Mouse (Mus musculus) forebrain, embryonic 14.5 days (tissue): Measurements from ENCODE around the gene Orai3. TPM values are rescaled to one million over a fixed set of nuclear protein-coding genes. Genes with fewer than 3 reads are reported as not detected.

ENCODE experiments used
- ATAC-seq: fragments of 200-750 bp; cut with Nextera tagmentation; 2 replicates; pipeline ENCODE4 v1.8.0; 2017; ENCODE audit warnings: mild to moderate bottlenecking, moderate library complexity
- DNase-seq: peaks from one replicate; pipeline ENCODE4 v3.0.0-alpha.2; 2015; ENCODE audit warnings: low spot score
- H3K27ac ChIP-seq: fragments of 300-500 bp; sonication (generic); 2 replicates; pipeline ENCODE4 v1.5.1; 2014; ENCODE audit warnings: low read depth, mild to moderate bottlenecking, control low read depth, low read length, moderate library complexity
- H3K27me3 ChIP-seq: fragments of 300-500 bp; sonication (generic); replicated peaks from 2 replicates; pipeline ENCODE4 v1.6.1; 2014; ENCODE audit warnings: low read length, control low read depth, mixed read lengths; ENCODE audit not compliant: control insufficient read depth, insufficient read depth
- H3K36me3 ChIP-seq: fragments of 300-500 bp; sonication (generic); 2 replicates; pipeline ENCODE4 v1.6.1; 2014; ENCODE audit warnings: low read length, control low read depth; ENCODE audit not compliant: control insufficient read depth, insufficient read depth
- H3K4me1 ChIP-seq: fragments of 300-500 bp; sonication (generic); 2 replicates; pipeline ENCODE4 v1.6.1; 2014; ENCODE audit warnings: antibody characterized with exemption, low read length, control low read depth; ENCODE audit not compliant: control insufficient read depth, insufficient read depth
- H3K4me2 ChIP-seq: fragments of 300-500 bp; sonication (generic); 2 replicates; pipeline ENCODE4 v1.6.1; 2014; ENCODE audit warnings: mild to moderate bottlenecking, control low read depth, low read length
- H3K4me3 ChIP-seq: fragments of 300-500 bp; sonication (generic); 2 replicates; pipeline ENCODE4 v1.5.1; 2014; ENCODE audit warnings: low read depth, low read length, control low read depth
- H3K9ac ChIP-seq: fragments of 300-500 bp; sonication (generic); 2 replicates; pipeline ENCODE4 v1.6.1; 2014; ENCODE audit warnings: mild to moderate bottlenecking, low read length, control low read depth, moderate library complexity
- H3K9me3 ChIP-seq: fragments of 300-500 bp; sonication (generic); replicated peaks from 2 replicates; pipeline ENCODE4 v1.6.1; 2016; ENCODE audit warnings: low read length, control low read depth, mixed read lengths; ENCODE audit not compliant: control insufficient read depth
- WGBS: fragments of 180-500 bp; shearing (Covaris S2); extraction: QIAGEN DNeasy Blood & Tissue Kit; methylation state at CpG from one replicate; pipeline ENCODE4 v1.1.7; 2014; 5-methylcytosine and 5-hydroxymethylcytosine counted together
- polyA plus RNA-seq: library from polyadenylated mRNA; unstranded; fragments of >200 nt; fragmentation: Nextera tagmentation; extraction: Ambion mirVana; gene quantifications from 2 replicates; pipeline ENCODE4 v1.2.1, GENCODE M21; 2014

Gene Orai3
- polyA plus RNA-seq, 1 experiment from 2014 or later: 3.3 TPM

GRCm38 (mm10) chr7:127776426-127776825 is 6.8 kb downstream of the Orai3 start, which contains the start of gene Setd1a:
Gene Setd1a (plus strand): TSS chr7:127776670.
- WGBS: under 1% methylated on average over 23 of the region's 23 CpGs
- no peaks in the 10 kb centered on the region for H3K9me3 ChIP-seq
- peak; percentile 76 for ATAC-seq

GRCm38 (mm10) chr7:127776878-127777473 is 7.4 kb downstream of the Orai3 start:
- Histone ChIP-seq H3K9ac (peak overlapping the region; percentile 90), H3K4me1 (peaks cover 9% of the 10 kb centered on the region), H3K9me3 (no peaks in the 10 kb centered on the region), H3K27me3 (no peaks in the 10 kb centered on the region), H3K36me3 (peaks cover 36% of the 10 kb centered on the region), H3K4me3 (peak overlapping the region; percentile 96), H3K4me2 (peak overlapping the region; percentile 82), H3K27ac (peak overlapping the region; percentile 96)
- DNase-seq: peak; percentile 98
- WGBS: 1% methylated on average over 62 of the region's 70 CpGs
- peak; percentile 94 for ATAC-seq

More at GRCm38 (mm10) chr7:127776426-127776825, 6.8 kb downstream of the Orai3 start, which contains the start of gene Setd1a:
- peak; percentile 92 for DNase-seq
- no peaks in the 10 kb centered on the region for H3K27me3 ChIP-seq
- peak within 1 kb of the TSS; percentile 96 for H3K27ac ChIP-seq
- peak within 1 kb of the TSS; percentile 96 for H3K4me3 ChIP-seq
- peaks cover 30% of the 10 kb centered on the region for H3K36me3 ChIP-seq
- H3K4me2 ChIP-seq: peak within 1 kb of the TSS; percentile 82
- peak within 1 kb of the TSS; percentile 90 for H3K9ac ChIP-seq
- H3K4me1 ChIP-seq: peaks cover 9% of the 10 kb centered on the region

GRCm38 (mm10) chr7:127777474-127778266 is 8.1 kb downstream of the Orai3 start:
- peak; percentile 45 for ATAC-seq
- Histone ChIP-seq H3K4me2 (peak overlapping the region; percentile 82), H3K27ac (peak overlapping the region; percentile 96), H3K4me3 (peak overlapping the region; percentile 96), H3K9me3 (no peaks in the 10 kb centered on the region), H3K4me1 (peaks cover 9% of the 10 kb centered on the region), H3K36me3 (peaks cover 43% of the 10 kb centered on the region), H3K27me3 (no peaks in the 10 kb centered on the region), H3K9ac (peak overlapping the region; percentile 90)
- peak; percentile 56 for DNase-seq
- WGBS: 3% methylated on average over 57 of the region's 66 CpGs

GRCm38 (mm10) chr7:127778350-127778749 is 8.7 kb downstream of the Orai3 start:
- Histone ChIP-seq H3K27ac (no peak overlapping the region), H3K36me3 (peaks cover 46% of the 10 kb centered on the region), H3K27me3 (no peaks in the 10 kb centered on the region), H3K4me2 (peak overlapping the region; percentile 82), H3K9me3 (no peaks in the 10 kb centered on the region), H3K4me3 (peak overlapping the region; percentile 96), H3K9ac (peak overlapping the region; percentile 90), H3K4me1 (peaks cover 9% of the 10 kb centered on the region)
- whole genome bisulfite sequencing: 71% methylated on average over 4 of the region's 4 CpGs
- DNase-seq: no peak
- no peak for ATAC-seq

- H3K36me3 ChIP-seq: peaks cover 97% of the 10 kb centered on the region
- no peak within 1 kb of the TSS for H3K9ac ChIP-seq
- 89% methylated on average over 7 of the region's 7 CpGs for WGBS
- ATAC-seq (no peak), DNase-seq (no peak)
- no peak within 1 kb of the TSS for H3K4me2 ChIP-seq
- no peak within 1 kb of the TSS for H3K27ac ChIP-seq
- no peaks in the 10 kb centered on the region for H3K9me3 ChIP-seq
- no peaks in the 10 kb centered on the region for H3K4me1 ChIP-seq
- no peak within 1 kb of the TSS for H3K4me3 ChIP-seq
- no peaks in the 10 kb centered on the region for H3K27me3 ChIP-seq
Observed at GRCm38 (mm10) chr7:127785308-127785707, 15.7 kb downstream of the Orai3 start, which contains the start of gene Gm49388. Gene Gm49388 (plus strand): TSS chr7:127785608.

GRCm38 (mm10) chr7:127797076-127797845 is 27.6 kb downstream of the Orai3 start:
- H3K4me1 ChIP-seq: no peaks in the 10 kb centered on the region
- H3K36me3 ChIP-seq: peaks cover 85% of the 10 kb centered on the region
- no peak overlapping the region for H3K27ac ChIP-seq
- no peak for ATAC-seq
- H3K27me3 ChIP-seq: no peaks in the 10 kb centered on the region
- H3K4me3 ChIP-seq: no peak overlapping the region
- 93% methylated on average over 23 of the region's 23 CpGs for WGBS
- DNase-seq: no peak
- no peak overlapping the region for H3K4me2 ChIP-seq
- H3K9me3 ChIP-seq: no peaks in the 10 kb centered on the region
- no peak overlapping the region for H3K9ac ChIP-seq

- 93% methylated on average over 4 of the region's 4 CpGs for WGBS
- DNase-seq (no peak), ATAC-seq (no peak)
- Histone ChIP-seq H3K36me3 (peaks cover 71% of the 10 kb centered on the region), H3K9me3 (no peaks in the 10 kb centered on the region), H3K4me1 (no peaks in the 10 kb centered on the region), H3K4me3 (no peak overlapping the region), H3K9ac (no peak overlapping the region), H3K4me2 (no peak overlapping the region), H3K27me3 (no peaks in the 10 kb centered on the region), H3K27ac (no peak overlapping the region)
Observed at GRCm38 (mm10) chr7:127798591-127798990, 29.0 kb downstream of the Orai3 start.

GRCm38 (mm10) chr7:127799211-127799610 is 29.6 kb downstream of the Orai3 start:
- no peak for DNase-seq
- Histone ChIP-seq H3K9ac (no peak overlapping the region), H3K36me3 (peaks cover 65% of the 10 kb centered on the region)

More at GRCm38 (mm10) chr7:127799211-127799610, 29.6 kb downstream of the Orai3 start:
- Histone ChIP-seq H3K9me3 (no peaks in the 10 kb centered on the region), H3K4me3 (no peak overlapping the region), H3K4me2 (no peak overlapping the region), H3K27me3 (no peaks in the 10 kb centered on the region), H3K27ac (no peak overlapping the region), H3K4me1 (no peaks in the 10 kb centered on the region)
- WGBS: 92% methylated on average over 13 of the region's 13 CpGs
- no peak for ATAC-seq
